Mouse (Mus musculus): ENCODE results near the gene Faap20.

Gene Faap20

GRCm38 (mm10) chr4:155284521-155285379 is 35.1 kb downstream of the Faap20 start:
- no peak for DNase-seq (ENCODE audit: low read depth, low spot score)

- DNase-seq (ENCODE audit: low read depth, low spot score), result no peak
Measured at GRCm38 (mm10) chr4:155286090-155286489, 36.5 kb downstream of the Faap20 start.

GRCm38 (mm10) chr4:155287713-155288112 is 38.1 kb downstream of the Faap20 start:
- no peak for DNase-seq (ENCODE audit: low read depth, low spot score)

GRCm38 (mm10) chr4:155288586-155288985 is 39.0 kb downstream of the Faap20 start:
- DNase-seq (ENCODE audit: low read depth, low spot score), result no peak

GRCm38 (mm10) chr4:155290045-155290444 is 40.4 kb downstream of the Faap20 start:
- no peak for DNase-seq (ENCODE audit: low read depth, low spot score)

GRCm38 (mm10) chr4:155292863-155293262 is 43.3 kb downstream of the Faap20 start:
- DNase-seq (ENCODE audit: low read depth, low spot score), result no peak

- no peak for DNase-seq (ENCODE audit: low read depth, low spot score)
Measured at GRCm38 (mm10) chr4:155294381-155294780, 44.8 kb downstream of the Faap20 start.

GRCm38 (mm10) chr4:155295026-155295590 is 45.5 kb downstream of the Faap20 start:
- DNase-seq (ENCODE audit: low read depth, low spot score), result no peak

- DNase-seq (ENCODE audit: low read depth, low spot score), result no peak
Measured at GRCm38 (mm10) chr4:155295996-155296395, 46.4 kb downstream of the Faap20 start.

GRCm38 (mm10) chr4:155297057-155297456 is 47.5 kb downstream of the Faap20 start:
- DNase-seq (ENCODE audit: low read depth, low spot score), result no peak

GRCm38 (mm10) chr4:155298826-155299225 is 49.2 kb downstream of the Faap20 start:
- DNase-seq (ENCODE audit: low read depth, low spot score), result no peak

GRCm38 (mm10) chr4:155300421-155301097 is 51.0 kb downstream of the Faap20 start:
- DNase-seq (ENCODE audit: low read depth, low spot score), result no peak

GRCm38 (mm10) chr4:155301098-155301447 is 51.5 kb downstream of the Faap20 start:
- no peak for DNase-seq (ENCODE audit: low read depth, low spot score)

GRCm38 (mm10) chr4:155301965-155302364 is 52.4 kb downstream of the Faap20 start:
- DNase-seq (ENCODE audit: low read depth, low spot score), result no peak

GRCm38 (mm10) chr4:155304508-155305096 is 55.0 kb downstream of the Faap20 start:
- no peak for DNase-seq (ENCODE audit: low read depth, low spot score)

GRCm38 (mm10) chr4:155305531-155306031 is 56.0 kb downstream of the Faap20 start:
- DNase-seq (ENCODE audit: low read depth, low spot score), result no peak
